Mouse (Mus musculus): ENCODE results near the gene Nmur1. TPM values are rescaled to one million over a fixed set of nuclear protein-coding genes. Genes with fewer than 3 reads are reported as not detected.

Gene Nmur1
- polyA plus RNA-seq, 1 experiment, result 0.02 TPM

DNA sequence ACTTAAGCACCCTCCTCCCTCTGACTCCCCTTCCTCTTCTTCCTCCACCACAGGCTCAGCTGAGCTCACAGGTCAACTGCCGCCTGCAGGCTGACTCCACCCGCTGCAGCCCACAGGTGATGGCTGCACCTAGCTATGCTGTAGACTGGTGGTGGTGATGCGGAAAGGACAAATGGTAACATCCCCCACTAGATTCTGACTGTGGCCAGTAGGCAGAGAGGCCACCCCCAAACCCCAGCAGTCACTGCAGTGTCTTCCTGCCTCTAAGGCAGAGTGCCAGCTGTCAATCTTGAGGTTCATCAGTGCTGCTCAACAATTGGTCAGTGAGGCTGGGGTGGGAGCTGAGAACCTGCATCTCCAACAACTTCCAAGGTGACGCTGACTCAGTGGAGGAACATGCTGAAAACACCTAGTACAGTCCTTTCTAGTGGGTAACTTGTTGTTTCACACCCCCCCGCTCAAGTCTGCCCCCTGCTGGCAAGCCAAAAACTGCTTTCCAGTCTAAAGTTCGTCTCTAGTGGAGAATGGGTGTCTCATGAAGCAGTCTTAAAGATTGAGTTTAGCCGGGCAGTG is 10.3 kb downstream of the Nmur1 start:
- no peaks in the 10 kb centered on the region for H3K79me3 ChIP-seq (ENCODE audit: low read depth)
- H3K4me3 ChIP-seq (ENCODE audit: insufficient read depth, poor library complexity, severe bottlenecking), result no peak overlapping the region
- no peak overlapping the region for H3ac ChIP-seq (ENCODE audit: control insufficient read depth, insufficient read length, low read depth)
- H3K27me3 ChIP-seq (ENCODE audit: control insufficient read depth, insufficient read depth, insufficient read length), result no peaks in the 10 kb centered on the region
- H3K36me3 ChIP-seq (ENCODE audit: control insufficient read depth, insufficient read depth), result no peaks in the 10 kb centered on the region
- no peak for TF ChIP-seq CTCF (IDR thresholded peaks at IDR 0.05; ENCODE audit: control insufficient read depth, insufficient read depth, insufficient read length)
- TF ChIP-seq FOSL1 (IDR thresholded peaks at IDR 0.05; ENCODE audit: insufficient read depth, low read length, poor library complexity, severe bottlenecking), result no peak
- TF ChIP-seq MYOG (IDR thresholded peaks at IDR 0.05; ENCODE audit: control insufficient read depth, extremely low read depth, insufficient read length), result no peak
- no peak for TF ChIP-seq MAX (IDR thresholded peaks at IDR 0.05)
- no peak for TF ChIP-seq USF1 (IDR thresholded peaks at IDR 0.05; ENCODE audit: low read depth)
- TF ChIP-seq CEBPB (IDR thresholded peaks at IDR 0.05; ENCODE audit: low read depth), result no peak
- no peak for TF ChIP-seq MYOD1 (IDR thresholded peaks at IDR 0.05; ENCODE audit: control insufficient read depth, insufficient read length, low read depth)
- H3K79me2 ChIP-seq (ENCODE audit: control insufficient read depth, insufficient read depth), result no peaks in the 10 kb centered on the region

DNA sequence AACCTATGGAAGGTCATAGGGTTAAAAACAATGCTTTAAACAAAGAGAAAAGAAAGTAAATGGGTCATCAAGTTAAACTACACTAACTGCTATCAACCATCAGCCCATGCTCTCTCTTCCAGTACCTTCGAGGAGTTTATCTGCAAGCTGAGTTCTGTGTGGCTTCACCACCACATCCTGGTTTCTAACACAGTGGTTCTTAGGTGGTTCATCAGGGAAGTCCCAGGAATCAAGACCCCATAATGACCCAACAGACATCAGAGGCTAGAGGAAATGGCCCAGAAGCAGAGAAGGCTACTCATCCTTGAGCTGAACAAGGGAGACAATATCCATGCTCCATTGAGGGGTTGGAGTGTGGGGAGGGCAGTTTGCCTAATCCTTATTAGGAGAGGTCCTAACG is 10.9 kb downstream of the Nmur1 start:
- no peak for TF ChIP-seq FOSL1 (IDR thresholded peaks at IDR 0.05; ENCODE audit: insufficient read depth, low read length, poor library complexity, severe bottlenecking)
- no peak overlapping the region for H3K4me3 ChIP-seq (ENCODE audit: insufficient read depth, poor library complexity, severe bottlenecking)

DNA sequence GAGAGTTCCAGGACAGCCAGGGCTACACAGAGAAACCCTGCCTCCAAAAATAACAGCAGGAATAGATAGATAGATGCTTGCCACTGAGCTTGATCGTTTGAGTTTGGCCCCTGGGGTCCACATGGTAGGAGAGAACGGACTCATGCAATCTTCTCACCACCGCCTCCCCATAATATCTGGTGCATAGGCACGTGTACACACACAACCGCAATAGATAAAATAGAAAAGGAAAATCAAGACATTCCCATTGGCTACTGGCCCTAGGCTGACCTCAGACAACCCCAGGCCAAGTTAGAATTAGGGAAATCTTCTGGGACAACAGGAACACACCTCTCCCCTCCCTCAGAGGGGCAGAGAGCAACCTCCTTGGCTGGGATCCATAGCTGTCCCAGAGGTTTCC is 11.3 kb downstream of the Nmur1 start:
- Histone ChIP-seq H3K4me3 (ENCODE audit: insufficient read depth, poor library complexity, severe bottlenecking) (no peak overlapping the region), H3K79me2 (ENCODE audit: control insufficient read depth, insufficient read depth) (no peaks in the 10 kb centered on the region)
- TF ChIP-seq CTCF (IDR thresholded peaks at IDR 0.05; ENCODE audit: control insufficient read depth, insufficient read depth, insufficient read length) (no peak), CEBPB (IDR thresholded peaks at IDR 0.05; ENCODE audit: low read depth) (no peak), MYOG (IDR thresholded peaks at IDR 0.05; ENCODE audit: control insufficient read depth, extremely low read depth, insufficient read length) (no peak), USF1 (IDR thresholded peaks at IDR 0.05; ENCODE audit: low read depth) (no peak), FOSL1 (IDR thresholded peaks at IDR 0.05; ENCODE audit: insufficient read depth, low read length, poor library complexity, severe bottlenecking) (no peak), MYOD1 (IDR thresholded peaks at IDR 0.05; ENCODE audit: control insufficient read depth, insufficient read length, low read depth) (no peak), MAX (IDR thresholded peaks at IDR 0.05) (no peak)

More for the DNA sequence above, 10.9 kb downstream of the Nmur1 start:
- Histone ChIP-seq H3K36me3 (ENCODE audit: control insufficient read depth, insufficient read depth) (no peaks in the 10 kb centered on the region), H3K27me3 (ENCODE audit: control insufficient read depth, insufficient read depth, insufficient read length) (no peaks in the 10 kb centered on the region), H3K79me2 (ENCODE audit: control insufficient read depth, insufficient read depth) (no peaks in the 10 kb centered on the region), H3ac (ENCODE audit: control insufficient read depth, insufficient read length, low read depth) (no peak overlapping the region), H3K79me3 (ENCODE audit: low read depth) (no peaks in the 10 kb centered on the region)

DNA sequence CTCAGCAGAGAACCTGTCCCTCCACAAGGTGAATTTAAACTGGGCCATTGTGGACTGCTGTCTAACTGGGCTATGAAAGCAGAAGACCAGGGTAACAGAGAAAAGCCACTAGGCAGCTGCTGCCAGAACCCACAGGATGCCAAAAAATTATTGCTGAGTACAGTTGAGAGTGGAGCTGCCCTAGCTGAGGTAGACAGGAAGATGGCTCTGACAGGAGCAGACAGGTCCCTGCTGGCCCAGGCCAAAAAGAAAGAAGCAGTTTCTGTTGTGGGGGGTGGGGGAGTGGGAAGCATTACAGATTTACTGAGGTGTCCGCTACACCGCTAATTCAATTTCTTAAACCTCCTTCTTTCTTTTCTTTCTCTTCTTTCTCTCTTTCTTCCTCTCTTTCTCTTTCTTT is 16.6 kb downstream of the Nmur1 start:
- TF ChIP-seq CEBPB (IDR thresholded peaks at IDR 0.05; ENCODE audit: low read depth) (no peak), CTCF (IDR thresholded peaks at IDR 0.05; ENCODE audit: control insufficient read depth, insufficient read depth, insufficient read length) (no peak), MAX (IDR thresholded peaks at IDR 0.05) (no peak), FOSL1 (IDR thresholded peaks at IDR 0.05; ENCODE audit: insufficient read depth, low read length, poor library complexity, severe bottlenecking) (no peak)

More for the DNA sequence above, 11.3 kb downstream of the Nmur1 start:
- Histone ChIP-seq H3K27me3 (ENCODE audit: control insufficient read depth, insufficient read depth, insufficient read length) (no peaks in the 10 kb centered on the region), H3ac (ENCODE audit: control insufficient read depth, insufficient read length, low read depth) (no peak overlapping the region), H3K36me3 (ENCODE audit: control insufficient read depth, insufficient read depth) (no peaks in the 10 kb centered on the region), H3K79me3 (ENCODE audit: low read depth) (no peaks in the 10 kb centered on the region)

GRCm38 (mm10) chr1:86408515-86408914 is 17.5 kb downstream of the Nmur1 start:
- no peaks in the 10 kb centered on the region for H3K27me3 ChIP-seq (ENCODE audit: control insufficient read depth, insufficient read depth, insufficient read length)
- H3ac ChIP-seq (ENCODE audit: control insufficient read depth, insufficient read length, low read depth), result no peak overlapping the region
- no peaks in the 10 kb centered on the region for H3K79me3 ChIP-seq (ENCODE audit: low read depth)
- no peaks in the 10 kb centered on the region for H3K36me3 ChIP-seq (ENCODE audit: control insufficient read depth, insufficient read depth)
- TF ChIP-seq CEBPB (IDR thresholded peaks at IDR 0.05; ENCODE audit: low read depth) (no peak), MYOD1 (IDR thresholded peaks at IDR 0.05; ENCODE audit: control insufficient read depth, insufficient read length, low read depth) (no peak), CTCF (IDR thresholded peaks at IDR 0.05; ENCODE audit: control insufficient read depth, insufficient read depth, insufficient read length) (no peak), MYOG (IDR thresholded peaks at IDR 0.05; ENCODE audit: control insufficient read depth, extremely low read depth, insufficient read length) (no peak), FOSL1 (IDR thresholded peaks at IDR 0.05; ENCODE audit: insufficient read depth, low read length, poor library complexity, severe bottlenecking) (no peak), USF1 (IDR thresholded peaks at IDR 0.05; ENCODE audit: low read depth) (no peak), MAX (IDR thresholded peaks at IDR 0.05) (no peak)
- no peaks in the 10 kb centered on the region for H3K79me2 ChIP-seq (ENCODE audit: control insufficient read depth, insufficient read depth)
- H3K4me3 ChIP-seq (ENCODE audit: insufficient read depth, poor library complexity, severe bottlenecking), result no peak overlapping the region

More for the DNA sequence above, 16.6 kb downstream of the Nmur1 start:
- H3ac ChIP-seq (ENCODE audit: control insufficient read depth, insufficient read length, low read depth), result no peak overlapping the region
- no peaks in the 10 kb centered on the region for H3K79me3 ChIP-seq (ENCODE audit: low read depth)
- H3K27me3 ChIP-seq (ENCODE audit: control insufficient read depth, insufficient read depth, insufficient read length), result no peaks in the 10 kb centered on the region
- H3K4me3 ChIP-seq (ENCODE audit: insufficient read depth, poor library complexity, severe bottlenecking), result no peak overlapping the region
- no peaks in the 10 kb centered on the region for H3K79me2 ChIP-seq (ENCODE audit: control insufficient read depth, insufficient read depth)
- H3K36me3 ChIP-seq (ENCODE audit: control insufficient read depth, insufficient read depth), result no peaks in the 10 kb centered on the region

DNA sequence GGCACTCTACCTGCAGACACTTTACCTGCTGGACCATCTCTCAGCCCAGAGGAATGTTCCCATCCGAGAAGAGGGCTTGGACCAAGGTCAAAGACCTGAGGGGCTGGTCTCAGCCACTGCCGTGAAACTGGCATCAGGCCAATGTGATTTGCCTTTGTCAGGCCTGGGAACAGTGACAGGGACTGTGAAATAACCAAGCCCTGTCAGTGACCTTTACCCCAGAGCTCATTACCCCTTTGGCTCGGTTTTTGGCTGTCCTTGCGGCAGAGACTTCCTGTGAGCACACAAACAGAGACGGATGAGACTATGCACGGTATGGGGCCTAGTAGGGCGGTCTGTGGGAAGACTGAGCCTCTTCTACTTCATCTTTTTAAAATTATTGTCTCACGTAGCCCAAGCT is 19.1 kb downstream of the Nmur1 start:
- H3K36me3 ChIP-seq (ENCODE audit: control insufficient read depth, insufficient read depth), result no peaks in the 10 kb centered on the region
- no peaks in the 10 kb centered on the region for H3K27me3 ChIP-seq (ENCODE audit: control insufficient read depth, insufficient read depth, insufficient read length)
- no peak overlapping the region for H3ac ChIP-seq (ENCODE audit: control insufficient read depth, insufficient read length, low read depth)
- TF ChIP-seq MAX (IDR thresholded peaks at IDR 0.05), result no peak
- H3K79me2 ChIP-seq (ENCODE audit: control insufficient read depth, insufficient read depth), result no peaks in the 10 kb centered on the region
- no peak overlapping the region for H3K4me3 ChIP-seq (ENCODE audit: insufficient read depth, poor library complexity, severe bottlenecking)
- H3K79me3 ChIP-seq (ENCODE audit: low read depth), result no peaks in the 10 kb centered on the region
